7 mouse cellular contexts compared by ENCODE assay signal in the genomic region with DNA sequence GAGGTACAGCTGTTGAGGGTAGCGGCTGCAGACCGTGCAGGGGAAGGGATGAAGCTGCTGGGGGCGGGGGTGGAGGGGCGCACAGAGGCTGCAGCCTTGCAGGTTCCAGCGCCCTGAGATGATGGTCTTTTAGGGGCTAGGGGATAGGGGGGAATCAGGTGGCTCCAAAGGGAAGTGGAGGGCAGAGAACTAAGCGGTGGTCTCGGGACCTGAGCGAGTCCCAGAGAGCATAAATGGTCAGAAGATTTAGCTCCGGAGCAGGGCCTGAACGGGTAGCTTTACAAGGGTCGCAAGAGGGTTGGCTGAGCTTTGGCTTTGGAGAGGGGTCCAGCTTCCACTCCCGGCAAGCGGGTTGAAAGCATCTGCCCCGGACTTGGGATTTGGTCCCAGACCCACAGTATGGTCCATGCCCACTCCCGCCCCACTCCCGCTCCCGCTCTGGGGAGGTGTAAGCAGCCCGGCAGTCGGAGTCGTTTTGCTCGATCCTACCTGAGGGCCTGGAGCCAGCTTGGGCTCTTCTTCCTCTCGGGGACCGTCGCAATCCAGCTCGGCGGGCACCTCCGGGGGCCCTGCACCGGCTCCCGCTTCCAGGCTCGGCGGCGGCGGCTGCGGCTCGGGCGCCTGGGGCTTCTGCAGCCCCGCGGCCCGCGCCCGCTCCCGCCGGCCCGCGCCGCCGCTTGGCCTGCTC. TPM values are rescaled to one million over a fixed set of nuclear protein-coding genes. Genes with fewer than 3 reads are reported as not detected.
DNase-seq lines count a peak whose midpoint lies in the region; ATAC-seq and TF ChIP-seq lines count a peak whose summit lies in the region.

No protein-coding gene starts in this region.

- no peaks in the 10 kb centered on the region for H3K9me3 ChIP-seq in lung, embryonic 14.5 days (ENCODE audit: low read depth, low read length)

- ATAC-seq in lung, embryonic 14.5 days (ENCODE audit: insufficient read depth), result peak; percentile 78

- peak overlapping the region; percentile 88 for H3K27ac ChIP-seq in lung, embryonic 14.5 days (ENCODE audit: low read depth)

- H3K36me3 ChIP-seq in lung, embryonic 14.5 days (ENCODE audit: insufficient read depth), result peaks cover 34% of the 10 kb centered on the region

- peak; percentile 36 for DNase-seq in CD4-positive, CD25-positive, alpha-beta regulatory T cell, adult 2 months (ENCODE audit: low read depth, low spot score)
- DNase-seq in MN1 (ENCODE audit: low spot score), result peak; percentile 46
- DNase-seq in embryo, embryonic 10 days (ENCODE audit: low spot score), result peak; percentile 21
- DNase-seq in heart, adult 8-10 months (ENCODE audit: low spot score), result peak; percentile 11
- peak; percentile 26 for DNase-seq in kidney, adult 9 months
- DNase-seq in lung, embryonic 14.5 days, result peak; percentile 52
- DNase-seq in ovary, postnatal 10 days (ENCODE audit: low spot score), result peak; percentile 27

- TF ChIP-seq CTCF in lung, embryonic 14.5 days (IDR thresholded peaks at IDR 0.05; ENCODE audit: low read depth), result no peak

- peaks cover 7% of the 10 kb centered on the region for H3K4me1 ChIP-seq in lung, embryonic 14.5 days (ENCODE audit: insufficient read depth)

- peak overlapping the region; percentile 95 for H3K4me3 ChIP-seq in lung, embryonic 14.5 days (ENCODE audit: low read depth, low read length)

- H3K4me2 ChIP-seq in lung, embryonic 14.5 days, result peak overlapping the region; percentile 99

- H3K27me3 ChIP-seq in lung, embryonic 14.5 days (ENCODE audit: insufficient read depth, low read length), result no peaks in the 10 kb centered on the region

- peak overlapping the region; percentile 96 for H3K9ac ChIP-seq in lung, embryonic 14.5 days

- under 1% methylated on average over 47 of the region's 47 CpGs for WGBS in lung, embryonic 14.5 days

RNA-seq across cellular contexts. Expression of gene Fam193b, which starts 0.5 kb away (rescaled TPM):
- total RNA-seq in heart, adult 8-10 months (2022), result 10 to 100 TPM; 11.5 to 18.3 (median 13.6) TPM
- 33.4 and 38.4 TPM in 2 replicates for polyA plus RNA-seq in lung, embryonic 14.5 days (2014; fragmentation: Nextera tagmentation; extraction: Ambion mirVana)

RNA-seq across cellular contexts. Expression of gene Tmed9, which starts 3.1 kb away (rescaled TPM):
- total RNA-seq in heart, adult 8-10 months (2022), result 100 to 1,000 TPM in 1 of 4 experiments, 10 to 100 TPM in 3; 80.6 to 102 (median 90.0) TPM
- 69.7 and 76.5 TPM in 2 replicates for polyA plus RNA-seq in lung, embryonic 14.5 days (2014; fragmentation: Nextera tagmentation; extraction: Ambion mirVana)

RNA-seq across cellular contexts. Expression of gene B4galt7, which starts 29.3 kb away (rescaled TPM):
- 1 to 10 TPM; 8.0 to 9.1 (median 8.8) TPM for total RNA-seq in heart, adult 8-10 months (2022)
- polyA plus RNA-seq in lung, embryonic 14.5 days (2014; fragmentation: Nextera tagmentation; extraction: Ambion mirVana), result 16.3 and 22.1 TPM in 2 replicates

RNA-seq across cellular contexts. Expression of gene Ddx41, which starts 34.0 kb away (rescaled TPM):
- total RNA-seq in heart, adult 8-10 months (2022), result 10 to 100 TPM; 11.8 to 17.0 (median 13.7) TPM
- 74.8 and 75.5 TPM in 2 replicates for polyA plus RNA-seq in lung, embryonic 14.5 days (2014; fragmentation: Nextera tagmentation; extraction: Ambion mirVana)

RNA-seq across cellular contexts. Expression of gene Dok3, which starts 41.3 kb away (rescaled TPM):
- total RNA-seq in heart, adult 8-10 months (2022), result 1 to 10 TPM in 3 of 4 experiments, under 1 TPM in 1; 0.97 to 3.8 (median 1.4) TPM
- 2.0 and 2.6 TPM in 2 replicates for polyA plus RNA-seq in lung, embryonic 14.5 days (2014; fragmentation: Nextera tagmentation; extraction: Ambion mirVana)

Comparison
In these comparisons a context has a peak if more than half of its experiments do, and no peak if none do; other contexts are left out.
1. Peak in every context shown above with its lines: DNase-seq, ATAC-seq, H3K4me3 ChIP-seq and H3K27ac ChIP-seq.